Mouse (Mus musculus) stomach, postnatal 0 days (tissue): ENCODE results near the gene Lax1. TPM values are rescaled to one million over a fixed set of nuclear protein-coding genes. Genes with fewer than 3 reads are reported as not detected.
"Not testable (repeated sequence)": the region's sequence is repeated elsewhere in the genome, so short reads cannot be mapped to it uniquely, and the experiment has no call there.

ENCODE experiments used
- ATAC-seq: fragments of 200-750 bp; cut with Nextera tagmentation; 2 replicates; pipeline ENCODE4 v1.8.0; 2017; ENCODE audit not compliant: low FRiP score, low TSS enrichment
- DNase-seq: peaks from one replicate; pipeline ENCODE4 v3.0.0-alpha.2; 2016; ENCODE audit warnings: low spot score
- H3K27ac ChIP-seq: fragments of 300-500 bp; sonication (generic); replicated peaks from 2 replicates; pipeline ENCODE4 v1.5.1; 2014; ENCODE audit warnings: mild to moderate bottlenecking, control low read depth
- H3K27me3 ChIP-seq: fragments of 300-500 bp; sonication (generic); 2 replicates; pipeline ENCODE4 v1.6.1; 2014; ENCODE audit warnings: low read length; ENCODE audit not compliant: control insufficient read depth, insufficient read depth
- H3K36me3 ChIP-seq: fragments of 300-500 bp; sonication (generic); 2 replicates; pipeline ENCODE4 v1.6.1; 2014; ENCODE audit warnings: low read length, mixed read lengths; ENCODE audit not compliant: control insufficient read depth, insufficient read depth
- H3K4me1 ChIP-seq: fragments of 300-500 bp; sonication (generic); replicated peaks from 2 replicates; pipeline ENCODE4 v1.6.1; 2014; ENCODE audit warnings: antibody characterized with exemption; ENCODE audit not compliant: control insufficient read depth, insufficient read depth
- H3K4me2 ChIP-seq: fragments of 300-500 bp; sonication (generic); replicated peaks from 2 replicates; pipeline ENCODE4 v1.6.1; 2014; ENCODE audit warnings: low read depth, mild to moderate bottlenecking, control low read depth, moderate library complexity
- H3K4me3 ChIP-seq: fragments of 300-500 bp; sonication (generic); 2 replicates; pipeline ENCODE4 v1.5.1; 2014; ENCODE audit warnings: low read depth, low read length, control low read depth
- H3K9ac ChIP-seq: fragments of 300-500 bp; sonication (generic); 2 replicates; pipeline ENCODE4 v1.6.1; 2014; ENCODE audit warnings: mild to moderate bottlenecking, low read length, control low read depth, mixed read lengths
- H3K9me3 ChIP-seq: fragments of 300-500 bp; sonication (generic); 2 replicates; pipeline ENCODE4 v1.6.1; 2016; ENCODE audit warnings: low read length; ENCODE audit not compliant: control insufficient read depth
- CTCF ChIP-seq: IDR thresholded peaks from 2 replicates; pipeline ENCODE4 v1.5.1; 2016; ENCODE audit warnings: antibody characterized with exemption, low read depth, mild to moderate bottlenecking, moderate library complexity
- EP300 ChIP-seq: optimal IDR thresholded peaks from 2 replicates; pipeline ENCODE3; 2016; ENCODE audit warnings: antibody characterized with exemption
- WGBS: fragments of 180-500 bp; shearing (Covaris S2); extraction: QIAGEN DNeasy Blood & Tissue Kit; methylation state at CpG from one replicate; pipeline ENCODE4 v1.1.7; 2014; 5-methylcytosine and 5-hydroxymethylcytosine counted together
- polyA plus RNA-seq: library from polyadenylated mRNA; unstranded; fragments of >200 nt; fragmentation: Nextera tagmentation; extraction: Ambion mirVana; gene quantifications from 2 replicates; pipeline ENCODE4 v1.2.1, GENCODE M21; 2015

Lax1 gene
- polyA plus RNA-seq, 1 experiment from 2014 or later = 0.16 TPM

DNA sequence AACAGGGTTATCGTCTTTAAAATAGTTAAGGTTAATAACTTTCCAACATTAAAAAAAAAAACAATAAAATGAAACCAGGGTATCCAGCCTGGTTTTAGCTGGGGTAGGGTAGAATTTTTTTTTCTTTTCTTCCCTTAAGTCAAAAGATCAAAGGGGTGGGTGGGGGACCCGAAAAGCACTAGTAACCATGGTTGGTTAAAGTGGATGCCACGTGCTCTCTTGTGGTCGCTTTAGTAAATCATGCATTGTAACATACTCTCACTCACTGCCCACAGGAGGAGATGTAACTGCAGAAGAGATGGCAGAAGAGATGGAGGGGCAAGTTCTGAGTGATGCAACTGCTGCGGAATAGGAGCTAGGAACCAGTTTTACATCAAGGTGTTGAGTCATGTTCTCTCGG lies 21.5 kb upstream of the Lax1 start:
- Histone ChIP-seq H3K4me3 (no peak overlapping the region), H3K9me3 (no peaks in the 10 kb centered on the region), H3K4me1 (no peaks in the 10 kb centered on the region), H3K27me3 (no peaks in the 10 kb centered on the region), H3K36me3 (peaks cover 2% of the 10 kb centered on the region; the same call in 1 of the 2 replicates), H3K4me2 (no peak overlapping the region), H3K27ac (no peak overlapping the region), H3K9ac (no peak overlapping the region)
- no peak for DNase-seq
- WGBS = 70% methylated on average over 6 of the region's 6 CpGs
- TF ChIP-seq CTCF (no peak), EP300 (no peak)
- ATAC-seq = no peak

DNA sequence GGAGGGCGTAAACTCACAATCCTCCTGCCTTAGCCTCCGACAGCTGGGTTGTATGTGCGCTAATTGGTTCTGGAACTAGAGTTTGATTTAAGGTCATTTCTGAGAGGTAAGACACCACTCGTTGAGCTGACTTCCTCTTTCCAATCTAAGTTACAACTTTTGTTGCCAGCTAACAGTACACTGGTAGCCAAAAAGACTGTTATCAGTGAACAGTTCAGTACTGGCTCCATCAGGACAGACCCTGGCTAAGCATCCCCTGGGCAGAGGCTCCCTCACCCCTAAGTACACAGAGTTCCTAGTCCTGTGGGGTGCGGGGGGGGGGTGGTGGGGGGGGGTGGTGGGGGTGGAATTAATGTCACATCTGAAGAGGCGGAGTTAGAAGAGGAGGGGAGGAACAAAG lies 21.0 kb upstream of the Lax1 start:
- H3K4me2 ChIP-seq = no peak overlapping the region
- H3K27me3 ChIP-seq = no peaks in the 10 kb centered on the region
- H3K4me3 ChIP-seq = no peak overlapping the region
- no peak overlapping the region for H3K9ac ChIP-seq
- ATAC-seq = no peak
- H3K27ac ChIP-seq = no peak overlapping the region
- no peaks in the 10 kb centered on the region for H3K9me3 ChIP-seq
- TF ChIP-seq CTCF (no peak), EP300 (no peak)
- peaks cover 5% of the 10 kb centered on the region; the same call in 1 of the 2 replicates for H3K36me3 ChIP-seq
- H3K4me1 ChIP-seq = no peaks in the 10 kb centered on the region
- 71% methylated on average over 5 of the region's 6 CpGs for WGBS
- DNase-seq = no peak

DNA sequence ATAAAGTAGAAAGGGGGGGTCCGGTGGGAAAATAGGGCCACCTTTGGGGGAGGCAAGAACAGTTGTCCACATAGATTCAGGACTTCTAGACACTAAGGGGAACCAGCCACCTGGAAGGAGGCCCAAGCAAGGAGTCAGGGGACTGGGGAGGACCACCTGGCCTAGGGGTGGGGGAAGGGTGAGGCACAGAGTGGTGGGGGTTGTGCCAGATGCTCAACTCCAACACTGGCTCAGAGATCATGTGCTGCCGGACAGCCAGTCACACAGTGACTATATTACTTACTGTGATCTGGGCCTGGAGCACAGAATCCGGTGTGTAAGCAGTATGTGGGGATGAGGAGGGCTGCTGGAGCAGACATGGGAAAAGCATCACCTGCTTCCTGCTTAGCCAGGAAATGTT lies 19.4 kb upstream of the Lax1 start:
- Histone ChIP-seq H3K36me3 (peaks cover 5% of the 10 kb centered on the region; the same call in 1 of the 2 replicates), H3K4me1 (no peaks in the 10 kb centered on the region), H3K4me2 (no peak overlapping the region), H3K9me3 (no peaks in the 10 kb centered on the region), H3K27ac (no peak overlapping the region), H3K27me3 (no peaks in the 10 kb centered on the region), H3K9ac (no peak overlapping the region), H3K4me3 (no peak overlapping the region)
- no peak for ATAC-seq
- TF ChIP-seq CTCF (no peak), EP300 (no peak)
- DNase-seq = no peak
- 77% methylated on average over 3 of the region's 3 CpGs for WGBS

DNA sequence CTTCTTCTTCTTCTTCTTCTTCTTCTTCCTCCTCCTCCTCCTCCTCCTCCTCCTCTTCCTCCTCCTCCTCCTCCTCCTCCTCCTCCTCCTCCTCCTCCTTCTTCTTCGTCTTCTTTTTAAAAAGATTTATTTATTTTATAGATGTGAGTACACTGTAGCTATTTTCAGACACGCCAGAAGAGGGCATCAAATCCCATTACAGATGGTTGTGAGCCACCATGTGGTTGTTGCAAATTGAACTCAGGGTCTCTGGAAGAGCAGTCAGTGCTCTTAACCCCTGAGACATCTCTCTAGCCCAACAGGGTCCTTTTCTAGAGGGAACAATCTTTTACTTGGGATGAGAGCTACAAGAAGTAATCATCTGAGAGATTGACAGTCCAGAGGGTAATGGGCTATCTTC lies 11.9 kb upstream of the Lax1 start:
- not testable (repeated sequence) for H3K4me2 ChIP-seq, H3K4me1 ChIP-seq, H3K27me3 ChIP-seq, H3K36me3 ChIP-seq, H3K27ac ChIP-seq, H3K9me3 ChIP-seq, DNase-seq, H3K4me3 ChIP-seq, H3K9ac ChIP-seq, ATAC-seq
- WGBS = 9% methylated on average over 2 of the region's 2 CpGs
- peak; percentile 70 for TF ChIP-seq CTCF

DNA sequence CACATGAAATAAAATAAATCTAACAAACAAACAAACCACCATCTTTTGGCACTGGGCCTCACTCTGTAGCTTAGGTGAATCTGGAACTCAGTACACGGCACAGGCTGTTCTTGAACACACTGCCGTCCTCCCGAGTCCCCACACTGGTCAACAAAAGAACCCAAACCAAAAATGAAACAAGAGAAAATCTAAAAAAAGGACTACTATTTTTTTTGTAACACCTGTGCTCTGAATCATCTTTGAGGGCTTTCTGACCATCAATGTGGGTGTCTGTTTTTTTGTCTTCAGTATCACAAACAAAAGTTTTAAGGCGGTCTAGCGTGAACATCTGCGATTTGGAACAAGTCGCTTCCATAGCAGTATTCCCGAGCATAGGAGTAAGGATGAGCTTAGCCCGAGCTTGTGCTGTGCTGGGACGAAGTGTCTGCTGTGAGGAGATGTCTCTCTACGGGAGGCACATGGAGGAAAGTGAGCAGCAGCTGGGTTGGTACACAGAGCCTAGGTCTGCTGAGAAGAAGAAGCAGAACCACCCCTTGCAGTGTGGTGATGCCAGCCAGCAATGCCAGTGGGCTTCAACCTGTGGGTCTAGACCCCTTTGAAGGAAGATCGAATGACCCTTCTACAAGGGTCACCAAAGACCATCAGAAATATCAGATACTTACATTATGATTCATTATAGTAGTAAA lies 8.2 kb upstream of the Lax1 start:
- Histone ChIP-seq H3K4me3 (no peak overlapping the region), H3K4me2 (no peak overlapping the region), H3K27me3 (no peaks in the 10 kb centered on the region), H3K9ac (no peak overlapping the region), H3K36me3 (no peaks in the 10 kb centered on the region; the same call in 1 of the 2 replicates), H3K27ac (no peak overlapping the region), H3K9me3 (no peaks in the 10 kb centered on the region), H3K4me1 (peaks cover 15% of the 10 kb centered on the region)
- ATAC-seq (no peak), DNase-seq (no peak)
- TF ChIP-seq EP300 = no peak
- TF ChIP-seq CTCF = no peak
- 93% methylated on average over 12 of the region's 12 CpGs for WGBS

DNA sequence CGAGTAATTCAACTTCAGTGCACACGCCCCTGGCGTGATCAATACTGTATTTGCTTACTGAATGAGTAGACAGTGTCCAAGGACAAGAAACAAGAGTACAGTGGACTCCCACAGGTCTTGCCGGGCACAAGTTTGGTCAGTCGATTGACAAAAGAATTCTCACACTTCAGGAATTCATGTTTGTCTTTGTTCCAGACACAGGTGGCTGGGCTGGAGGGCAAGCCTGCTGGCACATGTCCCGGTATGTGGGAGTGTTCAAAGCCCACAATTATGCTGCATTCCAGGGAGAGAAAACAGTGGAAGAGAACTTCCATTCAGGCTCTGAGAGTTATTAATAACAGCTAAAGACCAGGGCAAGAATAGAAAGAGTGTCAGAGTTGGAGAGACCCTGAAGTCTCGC lies 6.0 kb upstream of the Lax1 start:
- ATAC-seq (peak; percentile 69), DNase-seq (peak; percentile 87)
- H3K4me3 ChIP-seq = no peak overlapping the region
- H3K27me3 ChIP-seq = no peaks in the 10 kb centered on the region
- H3K9me3 ChIP-seq = no peaks in the 10 kb centered on the region
- 28% methylated on average over 7 of the region's 7 CpGs for WGBS
- H3K9ac ChIP-seq = no peak overlapping the region
- H3K4me1 ChIP-seq = peaks cover 15% of the 10 kb centered on the region
- H3K36me3 ChIP-seq = no peaks in the 10 kb centered on the region; the same call in 1 of the 2 replicates
- H3K27ac ChIP-seq = peak overlapping the region; percentile 83
- no peak overlapping the region for H3K4me2 ChIP-seq
- TF ChIP-seq CTCF = no peak
- peak; percentile 73 for TF ChIP-seq EP300
